Mouse (Mus musculus) heart, adult 2 months (tissue): ENCODE measurements around the gene Wdr4.
A peak's percentile ranks its signal among the peaks of the same experiment; 100 is the strongest.

Source experiments
- CTCF ChIP-seq: fragments of 200-600 bp; IDR thresholded peaks from 2 replicates; pipeline ENCODE4 v1.8.1; 2022; ENCODE audit warnings: antibody characterized with exemption, mild to moderate bottlenecking, moderate library complexity
- EP300 ChIP-seq: fragments of 200-500 bp; IDR thresholded peaks from 2 replicates; pipeline ENCODE4 v1.6.1; 2011; ENCODE audit warnings: low read depth, low read length, control low read depth; ENCODE audit not compliant: insufficient read depth

DNA sequence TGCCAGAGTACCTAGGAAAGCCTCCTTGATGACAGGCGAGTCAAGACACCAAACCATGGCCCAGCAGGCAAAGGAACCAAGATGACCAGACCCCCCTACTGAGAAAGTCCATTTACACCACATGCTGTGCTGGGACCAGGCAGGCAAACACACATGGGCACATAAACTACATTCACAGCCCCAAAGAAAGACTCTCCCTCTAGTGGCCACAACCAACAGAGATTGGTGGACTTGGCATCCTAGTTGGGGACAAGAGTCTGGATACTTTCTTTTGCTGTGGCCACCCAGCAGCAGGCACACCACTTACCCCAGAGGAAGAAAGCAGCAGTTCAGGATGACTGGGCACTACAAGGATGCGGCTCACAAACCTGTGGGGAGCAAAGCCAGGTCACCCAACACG, 18.9 kb downstream of the Wdr4 start:
- TF ChIP-seq CTCF (peak; percentile 38), EP300 (no peak)
